Mouse (Mus musculus) MEL (cell line): ENCODE measurements around the gene Mertk. TPM values are rescaled to one million over a fixed set of nuclear protein-coding genes. Genes with fewer than 3 reads are reported as not detected.

Experiments
- DNase-seq: peaks from one replicate; pipeline ENCODE4 v3.0.0; 2011; ENCODE audit warnings: low read depth, low spot score
- H3K27ac ChIP-seq: 2 replicates; pipeline ENCODE4 v1.5.1; 2012; ENCODE audit warnings: low read depth, mild to moderate bottlenecking, control low read depth, low read length, moderate library complexity; ENCODE audit not compliant: control insufficient read depth
- H3K27me3 ChIP-seq, 2 experiments: fragments of 150-350 bp in 1 of 2; sonication (generic) in 1 of 2; 2 replicates each; pipeline ENCODE4 v1.6.1; 2012; ENCODE audit warnings: low read length in 2 of 2, mild to moderate bottlenecking in 2 of 2, improper control_type of control experiment in 1 of 2, moderate library complexity in 1 of 2; ENCODE audit not compliant: insufficient read depth in 2 of 2, control insufficient read depth in 1 of 2
- H3K36me3 ChIP-seq, 2 experiments: 2 replicates each; pipeline ENCODE4 v1.6.1; 2012 to 2014; ENCODE audit warnings: low read length in 2 of 2, improper control_type of control experiment in 1 of 2, inconsistent platforms in 1 of 2, mild to moderate bottlenecking in 1 of 2; ENCODE audit not compliant: insufficient read depth in 2 of 2, control insufficient read depth in 1 of 2
- H3K4me1 ChIP-seq, 2 experiments: fragments of 150-350 bp in 1 of 2; sonication (generic) in 1 of 2; 2 replicates each; pipeline ENCODE4 v1.6.1; 2012; ENCODE audit warnings: low read length in 2 of 2, improper control_type of control experiment in 1 of 2, mild to moderate bottlenecking in 1 of 2; ENCODE audit not compliant: insufficient read depth in 2 of 2, control insufficient read depth in 1 of 2
- H3K4me3 ChIP-seq, 2 experiments: fragments of 150-350 bp in 1 of 2; sonication (generic) in 1 of 2; 2 replicates each; pipeline ENCODE4 v1.5.1; 2012; ENCODE audit warnings: low read depth in 2 of 2, low read length in 2 of 2, mild to moderate bottlenecking in 2 of 2, moderate library complexity in 2 of 2, control low read depth in 1 of 2, improper control_type of control experiment in 1 of 2; ENCODE audit not compliant: control insufficient read depth in 1 of 2, insufficient read depth in 1 of 2
- H3K79me2 ChIP-seq: 2 replicates; pipeline ENCODE4 v1.6.1; 2012; ENCODE audit warnings: mild to moderate bottlenecking, low read length, moderate library complexity; ENCODE audit not compliant: control insufficient read depth, poor library complexity, insufficient read depth
- H3K9ac ChIP-seq: 2 replicates; pipeline ENCODE4 v1.6.1; 2012; ENCODE audit warnings: low read depth, mild to moderate bottlenecking, control low read depth, low read length, moderate library complexity; ENCODE audit not compliant: control insufficient read depth, poor library complexity, severe bottlenecking
- H3K9me3 ChIP-seq: fragments of 150-350 bp; sonication (generic); replicated peaks from 2 replicates; pipeline ENCODE4 v1.6.1; 2012; ENCODE audit warnings: mild to moderate bottlenecking, low read length, improper control_type of control experiment, moderate library complexity; ENCODE audit not compliant: insufficient read depth
- CHD2 ChIP-seq: IDR thresholded peaks from 2 replicates; pipeline ENCODE4 v1.6.1; 2011; ENCODE audit warnings: low read length, improper control_type of control experiment
- E2F4 ChIP-seq: IDR thresholded peaks from 2 replicates; pipeline ENCODE4 v1.6.1; 2011; ENCODE audit warnings: low read depth, low read length, improper control_type of control experiment, borderline replicate concordance
- ELF1 ChIP-seq: IDR thresholded peaks from 2 replicates; pipeline ENCODE4 v1.6.1; 2014; ENCODE audit warnings: low read depth, mild to moderate bottlenecking, inconsistent platforms, low read length, improper control_type of control experiment, moderate library complexity
- EP300 ChIP-seq, 2 experiments: IDR thresholded peaks; 2 replicates each; pipeline ENCODE4 v1.6.1; 2011; ENCODE audit warnings: improper control_type of control experiment in 2 of 2, low read length in 2 of 2, low read depth in 1 of 2, mild to moderate bottlenecking in 1 of 2
- ETS1 ChIP-seq: IDR thresholded peaks from 2 replicates; pipeline ENCODE4 v1.6.1; 2012; ENCODE audit warnings: low read depth, mild to moderate bottlenecking, inconsistent platforms, low read length, improper control_type of control experiment, moderate library complexity
- GATA1 ChIP-seq: IDR thresholded peaks from 2 replicates; pipeline ENCODE4 v1.6.1; 2011; ENCODE audit warnings: low read depth, low read length, improper control_type of control experiment
- KAT2A ChIP-seq: conservative IDR thresholded peaks from 2 replicates; pipeline ENCODE4 v1.6.1; 2012; ENCODE audit warnings: low read depth, low read length, improper control_type of control experiment, inconsistent platforms
- MAZ ChIP-seq: IDR thresholded peaks from 2 replicates; pipeline ENCODE4 v1.6.1; 2012; ENCODE audit warnings: low read depth, mild to moderate bottlenecking, inconsistent platforms, low read length, improper control_type of control experiment
- MEF2A ChIP-seq: IDR thresholded peaks from 2 replicates; pipeline ENCODE4 v1.6.1; 2014; ENCODE audit warnings: low read depth, mild to moderate bottlenecking, inconsistent platforms, low read length, improper control_type of control experiment; ENCODE audit not compliant: poor library complexity, insufficient replicate concordance, severe bottlenecking; ENCODE audit errors: extremely low read depth
- MXI1 ChIP-seq: IDR thresholded peaks from 2 replicates; pipeline ENCODE4 v1.6.1; 2011; ENCODE audit warnings: mild to moderate bottlenecking, low read depth, low read length, improper control_type of control experiment
- MYB ChIP-seq: IDR thresholded peaks from 2 replicates; pipeline ENCODE4 v1.6.1; 2011; ENCODE audit warnings: mild to moderate bottlenecking, low read depth, low read length, improper control_type of control experiment
- NELFE ChIP-seq: IDR thresholded peaks from 2 replicates; pipeline ENCODE4 v1.6.1; 2011; ENCODE audit warnings: low read depth, low read length, improper control_type of control experiment
- NRF1 ChIP-seq: IDR thresholded peaks from 2 replicates; pipeline ENCODE4 v1.6.1; 2014; ENCODE audit warnings: low read depth, mild to moderate bottlenecking, inconsistent platforms, low read length, improper control_type of control experiment, moderate library complexity; ENCODE audit not compliant: poor library complexity, insufficient read depth, severe bottlenecking
- RAD21 ChIP-seq: IDR thresholded peaks from 2 replicates; pipeline ENCODE4 v1.6.1; 2011; ENCODE audit warnings: mild to moderate bottlenecking, low read depth, low read length, improper control_type of control experiment
- RCOR1 ChIP-seq: IDR thresholded peaks from 2 replicates; pipeline ENCODE4 v1.6.1; 2012; ENCODE audit warnings: low read depth, mild to moderate bottlenecking, inconsistent platforms, low read length, improper control_type of control experiment
- USF2 ChIP-seq, 2 experiments: IDR thresholded peaks; 2 replicates each; pipeline ENCODE4 v1.6.1; 2011 to 2012; ENCODE audit warnings: improper control_type of control experiment in 2 of 2, low read length in 2 of 2, borderline replicate concordance in 1 of 2, inconsistent platforms in 1 of 2, low read depth in 1 of 2, mild to moderate bottlenecking in 1 of 2; ENCODE audit not compliant: insufficient read depth in 1 of 2
- ZC3H11A ChIP-seq: IDR thresholded peaks from 2 replicates; pipeline ENCODE4 v1.6.1; 2012; ENCODE audit warnings: low read depth, mild to moderate bottlenecking, inconsistent platforms, low read length, improper control_type of control experiment
- ZKSCAN1 ChIP-seq: IDR thresholded peaks from 2 replicates; pipeline ENCODE4 v1.6.1; 2012; ENCODE audit warnings: low read depth, mild to moderate bottlenecking, inconsistent platforms, low read length, improper control_type of control experiment, moderate library complexity
- ZNF384 ChIP-seq: IDR thresholded peaks from 2 replicates; pipeline ENCODE4 v1.6.1; 2012; ENCODE audit warnings: low read depth, mild to moderate bottlenecking, inconsistent platforms, low read length, improper control_type of control experiment
- polyA plus RNA-seq, 2 experiments: library from polyadenylated mRNA; stranded (reverse) in 1 of 2; unstranded in 1 of 2; fragments of >175 nt in 1 of 2; fragments of >200 nt in 1 of 2; gene quantifications; 2 replicates each; pipeline versions ENCODE4 v1.2.1 to v1.2.4; 2012; ENCODE audit warnings: low replicate concordance in 2 of 2, low read depth in 1 of 2; ENCODE audit not compliant: insufficient read length in 2 of 2, insufficient read depth in 1 of 2, missing spikeins in 1 of 2
- total RNA-seq: library from RNA; depleted of rRNA; stranded (reverse); fragments of 300-350 nt; gene quantifications from 2 replicates; pipeline ENCODE4 v1.2.3, GENCODE M21; 2012

Gene Mertk
- total and polyA plus RNA-seq, 3 experiments = not detected

- H3K36me3 ChIP-seq = no peaks in the 10 kb centered on the region
- no peaks in the 10 kb centered on the region for H3K4me1 ChIP-seq
- H3K27me3 ChIP-seq = peaks cover 5% of the 10 kb centered on the region in 2 experiments
- TF ChIP-seq ZKSCAN1 = no peak
- TF ChIP-seq MXI1 = no peak
- no peak for TF ChIP-seq EP300 (IDR thresholded peaks at IDR 0.05; ENCODE audit: low read depth in 1 of 2, low read length in 2 of 2)
- TF ChIP-seq GATA1 = no peak
- TF ChIP-seq E2F4 = no peak
- no peak for TF ChIP-seq KAT2A
- TF ChIP-seq ETS1 = no peak
- TF ChIP-seq, all 39 proteins: peak for 0
- Histone ChIP-seq H3K9me3 (no peaks in the 10 kb centered on the region), H3K79me2 (no peaks in the 10 kb centered on the region), H3K27ac (no peak overlapping the region), H3K4me3 (no peak overlapping the region), H3K9ac (no peak overlapping the region)
- no peak for DNase-seq
Observed at GRCm38 (mm10) chr2:128805341-128805740, 106.6 kb downstream of the Mertk start.

GRCm38 (mm10) chr2:128806561-128806960, 107.8 kb downstream of the Mertk start:
- Histone ChIP-seq H3K27ac (no peak overlapping the region), H3K4me1 (no peaks in the 10 kb centered on the region)
- DNase-seq = no peak

GRCm38 (mm10) chr2:128812761-128813160, 114.0 kb downstream of the Mertk start:
- H3K9me3 ChIP-seq = no peaks in the 10 kb centered on the region
- TF ChIP-seq RCOR1 = no peak
- no peak for TF ChIP-seq USF2 (IDR thresholded peaks at IDR 0.05; ENCODE audit: borderline replicate concordance in 1 of 2, insufficient read depth in 1 of 2, low read depth in 1 of 2, low read length in 2 of 2)
- TF ChIP-seq ZNF384 = no peak
- no peak for TF ChIP-seq EP300 (IDR thresholded peaks at IDR 0.05; ENCODE audit: low read depth in 1 of 2, low read length in 2 of 2)
- TF ChIP-seq CHD2 = no peak
- TF ChIP-seq ZC3H11A = no peak
- TF ChIP-seq, all 39 proteins: peak for 0
- Histone ChIP-seq H3K9ac (no peak overlapping the region), H3K27me3 (peaks cover 1 to 4% of the 10 kb centered on the region in 2 experiments; a peak in 3 of 4 replicates), H3K36me3 (no peaks in the 10 kb centered on the region), H3K4me3 (no peak overlapping the region), H3K79me2 (no peaks in the 10 kb centered on the region), H3K4me1 (no peaks in the 10 kb centered on the region), H3K27ac (no peak overlapping the region)
- DNase-seq = no peak

More at GRCm38 (mm10) chr2:128806561-128806960, 107.8 kb downstream of the Mertk start:
- Histone ChIP-seq H3K27me3 (peaks cover 5% of the 10 kb centered on the region in 2 experiments), H3K79me2 (no peaks in the 10 kb centered on the region), H3K36me3 (no peaks in the 10 kb centered on the region), H3K9ac (no peak overlapping the region), H3K9me3 (no peaks in the 10 kb centered on the region), H3K4me3 (no peak overlapping the region)
- no peak for TF ChIP-seq MYB
- no peak for TF ChIP-seq NRF1
- TF ChIP-seq NELFE = no peak
- TF ChIP-seq MAZ = no peak
- no peak for TF ChIP-seq RAD21
- no peak for TF ChIP-seq E2F4
- TF ChIP-seq USF2 (IDR thresholded peaks at IDR 0.05; ENCODE audit: borderline replicate concordance in 1 of 2, insufficient read depth in 1 of 2, low read depth in 1 of 2, low read length in 2 of 2) = no peak
- no peak for TF ChIP-seq MEF2A
- no peak for TF ChIP-seq CHD2
- no peak for TF ChIP-seq ELF1
- TF ChIP-seq ZC3H11A = no peak
- TF ChIP-seq MXI1 = no peak
